Mouse (Mus musculus): ENCODE results near the gene Kif2a. TPM values are rescaled to one million over a fixed set of nuclear protein-coding genes. Genes with fewer than 3 reads are reported as not detected.
"Not testable (repeated sequence)": the region's sequence is repeated elsewhere in the genome, so short reads cannot be mapped to it uniquely, and the experiment has no call there.

Gene Kif2a
- polyA plus RNA-seq, 1 experiment from 2014 or later, result 30.0 TPM

DNA sequence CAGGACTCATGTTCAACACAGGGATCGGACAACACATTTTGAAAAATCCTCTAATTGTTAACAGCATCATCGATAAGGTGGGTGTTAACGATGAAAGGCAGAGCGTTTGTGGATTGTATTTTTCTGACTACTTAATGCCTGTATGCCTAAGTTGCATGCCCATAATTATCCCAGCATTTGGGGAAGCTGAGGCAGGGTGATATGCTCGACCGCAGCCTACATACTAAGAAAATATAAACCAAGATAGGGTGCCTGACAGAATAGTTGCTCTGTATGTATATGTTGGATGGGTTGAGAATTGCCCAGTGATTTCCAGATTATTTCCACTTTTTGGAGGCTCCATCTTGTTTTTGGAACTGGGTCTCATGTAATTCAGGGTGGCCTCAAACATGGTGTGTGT lies 74.3 kb downstream of the Kif2a start:
- Histone ChIP-seq H3K36me3 (peaks cover 38% of the 10 kb centered on the region), H3K4me1 (peaks cover 31% of the 10 kb centered on the region), H3K9ac (peak overlapping the region; percentile 92), H3K9me3 (replicated peaks) (no peaks in the 10 kb centered on the region), H3K27me3 (replicated peaks) (no peaks in the 10 kb centered on the region), H3K4me2 (peak overlapping the region; percentile 86), H3K4me3 (peak overlapping the region; percentile 96), H3K27ac (peak overlapping the region; percentile 72; the same call in 1 of the 2 replicates)
- no peak for ATAC-seq
- WGBS (ENCODE audit: insufficient replicate concordance), result under 1% methylated on average over 6 of the region's 6 CpGs

DNA sequence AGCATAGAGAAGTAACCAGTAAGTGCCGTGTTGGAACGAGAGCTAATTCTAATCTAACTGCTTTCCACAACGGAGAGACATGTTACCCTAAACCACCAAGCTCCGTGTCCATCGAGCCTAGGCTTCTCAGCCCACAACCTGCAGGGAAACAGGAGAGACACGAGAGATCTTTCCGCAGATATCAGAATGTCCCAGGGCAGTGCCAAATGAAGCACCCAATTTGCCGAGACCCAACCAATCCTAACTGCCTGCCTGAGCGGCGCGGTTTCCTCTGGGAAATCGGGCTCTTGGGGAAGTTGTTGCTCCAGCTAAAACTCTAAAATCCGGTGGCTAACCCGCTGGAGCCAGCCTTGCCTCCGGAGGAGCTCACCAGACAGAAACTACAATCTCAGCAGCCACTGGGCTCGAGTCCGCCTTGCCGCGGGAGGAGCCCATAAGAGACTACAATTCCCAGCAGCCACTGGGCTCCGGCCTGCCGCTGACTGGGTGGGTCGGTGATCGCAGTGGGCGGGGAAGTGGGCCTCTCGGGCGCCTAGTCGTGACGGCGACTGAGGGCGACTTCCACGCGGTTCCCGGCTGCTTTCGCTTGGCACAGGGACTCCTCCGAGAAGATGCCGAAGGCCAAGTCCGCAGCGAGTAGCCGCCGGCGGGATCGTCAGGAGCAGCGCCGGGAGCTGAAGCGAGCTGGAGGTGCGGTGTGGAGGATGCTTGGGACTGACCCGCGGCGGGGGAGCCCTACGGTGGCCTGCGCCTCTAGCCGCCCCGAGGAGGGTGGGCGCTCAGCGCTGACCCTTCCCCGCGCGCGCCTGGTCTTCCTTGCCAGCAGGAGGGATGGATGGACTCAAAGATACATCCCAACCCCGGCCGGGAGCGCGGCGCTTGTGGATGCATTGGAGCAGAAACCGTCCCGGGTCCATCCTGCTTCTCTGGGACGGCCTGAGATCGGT lies 75.1 kb downstream of the Kif2a start, which contains the start of gene Dimt1:
Gene Dimt1 (plus strand): TSS at position 534 of the 947 bp plus-strand sequence.
- under 1% methylated on average over 67 of the region's 68 CpGs for WGBS (ENCODE audit: insufficient replicate concordance)
- H3K4me3 ChIP-seq, result peak within 1 kb of the TSS; percentile 96
- peaks cover 31% of the 10 kb centered on the region for H3K36me3 ChIP-seq
- H3K9ac ChIP-seq, result peak within 1 kb of the TSS; percentile 92
- no peaks in the 10 kb centered on the region for H3K27me3 ChIP-seq (replicated peaks)
- H3K27ac ChIP-seq, result peak within 1 kb of the TSS; percentile 72
- H3K4me2 ChIP-seq, result peak within 1 kb of the TSS; percentile 86
- peak; percentile 99 for ATAC-seq
- peaks cover 31% of the 10 kb centered on the region for H3K4me1 ChIP-seq
- H3K9me3 ChIP-seq (replicated peaks), result no peaks in the 10 kb centered on the region

DNA sequence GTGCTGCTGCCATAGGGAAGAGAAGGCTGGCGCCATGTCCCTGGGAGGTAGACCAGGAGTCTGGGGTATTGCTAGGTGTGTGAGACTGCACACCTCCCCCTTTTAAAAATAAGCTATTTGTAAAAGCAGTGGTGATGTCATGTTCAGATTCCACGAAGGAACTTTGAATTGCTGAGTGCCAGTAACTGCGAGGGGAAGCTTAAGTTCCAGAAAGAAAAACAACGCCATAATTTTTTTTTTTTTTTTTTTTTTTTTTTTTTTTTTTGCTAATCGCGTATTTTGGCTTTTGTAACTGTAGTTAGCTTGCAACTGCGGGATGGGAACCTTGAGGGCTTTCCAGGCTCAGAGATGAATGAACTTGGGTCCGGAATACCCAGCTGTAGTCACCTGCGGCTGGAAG lies 76.4 kb downstream of the Kif2a start:
- Histone ChIP-seq H3K9ac (no peak overlapping the region), H3K27ac (no peak overlapping the region), H3K27me3 (replicated peaks) (no peaks in the 10 kb centered on the region), H3K4me1 (peaks cover 31% of the 10 kb centered on the region), H3K36me3 (peaks cover 17% of the 10 kb centered on the region), H3K9me3 (replicated peaks) (0 out of 2 replicates have a peak, but pooled peaks cover 4% of the 10 kb centered on the region), H3K4me2 (no peak overlapping the region), H3K4me3 (no peak overlapping the region)
- 71% methylated on average over 9 of the region's 9 CpGs for WGBS (ENCODE audit: insufficient replicate concordance)
- no peak for ATAC-seq

DNA sequence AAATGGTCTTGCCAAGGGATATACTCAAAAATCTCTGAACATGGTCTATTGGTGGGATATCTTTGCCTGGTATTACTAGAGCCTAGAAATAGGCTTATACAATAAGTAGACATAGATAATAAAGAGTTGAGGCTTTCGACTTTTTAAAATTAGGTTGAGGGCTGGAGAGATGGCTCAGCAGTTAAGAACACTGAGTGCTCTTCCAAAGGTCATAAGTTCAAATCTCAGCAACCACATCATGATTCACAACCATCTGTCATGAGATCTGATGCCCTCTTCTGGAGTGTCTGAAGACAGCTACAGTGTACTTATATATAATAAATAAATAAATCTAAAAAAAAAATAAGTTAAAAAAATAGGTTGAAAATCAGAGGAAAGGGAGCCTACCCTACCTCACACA lies 79.2 kb downstream of the Kif2a start:
- H3K27me3 ChIP-seq (replicated peaks), result no peaks in the 10 kb centered on the region
- no peak overlapping the region for H3K9ac ChIP-seq
- H3K4me1 ChIP-seq, result peaks cover 10% of the 10 kb centered on the region; the same call in 1 of the 2 replicates
- 0 out of 2 replicates have a peak, but pooled peaks cover 4% of the 10 kb centered on the region for H3K9me3 ChIP-seq (replicated peaks)
- 62% methylated on average over 1 of the region's 1 CpGs for WGBS (ENCODE audit: insufficient replicate concordance)
- H3K4me2 ChIP-seq, result no peak overlapping the region
- no peak overlapping the region for H3K4me3 ChIP-seq
- no peak overlapping the region for H3K27ac ChIP-seq
- no peak for ATAC-seq
- no peaks in the 10 kb centered on the region for H3K36me3 ChIP-seq

DNA sequence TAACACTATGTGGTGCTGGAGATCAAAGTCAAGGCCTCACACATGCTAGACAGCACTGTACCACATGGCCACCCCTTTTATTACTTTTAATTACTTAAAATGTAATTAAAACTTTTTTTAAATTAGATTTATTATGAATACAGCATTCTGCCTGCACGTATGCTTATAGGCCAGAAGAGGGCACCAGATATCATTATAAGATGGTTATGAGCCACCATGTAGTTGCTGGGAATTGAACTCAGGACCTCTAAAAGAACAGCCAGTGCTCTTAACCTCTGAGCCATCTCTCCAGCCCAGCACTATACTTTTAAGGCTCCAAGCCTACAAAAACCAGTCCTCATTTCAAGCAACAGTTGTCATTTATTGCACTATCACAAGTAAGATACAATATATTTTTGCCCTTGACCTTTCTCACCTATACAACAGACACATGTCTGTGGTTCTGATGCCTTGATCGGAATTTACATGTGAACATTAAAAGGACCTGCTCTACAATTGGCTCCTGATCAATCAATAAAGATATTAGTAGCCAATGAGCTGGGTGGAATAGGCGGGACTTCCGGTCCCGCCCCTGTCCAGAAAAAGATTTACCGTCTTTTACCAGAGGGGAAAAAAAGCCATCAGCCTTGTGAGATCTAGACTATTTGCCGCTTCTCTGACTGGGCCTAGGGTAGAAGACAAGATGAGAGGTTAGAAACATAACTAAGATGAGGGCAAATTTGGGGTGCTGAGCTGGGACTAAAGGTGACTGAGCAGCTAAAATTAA lies 80.5 kb downstream of the Kif2a start:
- H3K36me3 ChIP-seq, result no peaks in the 10 kb centered on the region
- peaks cover 10% of the 10 kb centered on the region for H3K4me1 ChIP-seq
- WGBS (ENCODE audit: insufficient replicate concordance), result 31% methylated on average over 7 of the region's 7 CpGs
- H3K9me3 ChIP-seq (replicated peaks), result 0 out of 2 replicates have a peak, but pooled peaks cover 4% of the 10 kb centered on the region
- H3K4me2 ChIP-seq, result no peak overlapping the region
- H3K27me3 ChIP-seq (replicated peaks), result no peaks in the 10 kb centered on the region
- H3K4me3 ChIP-seq, result no peak overlapping the region
- no peak overlapping the region for H3K27ac ChIP-seq
- no peak overlapping the region for H3K9ac ChIP-seq
- no peak for ATAC-seq

DNA sequence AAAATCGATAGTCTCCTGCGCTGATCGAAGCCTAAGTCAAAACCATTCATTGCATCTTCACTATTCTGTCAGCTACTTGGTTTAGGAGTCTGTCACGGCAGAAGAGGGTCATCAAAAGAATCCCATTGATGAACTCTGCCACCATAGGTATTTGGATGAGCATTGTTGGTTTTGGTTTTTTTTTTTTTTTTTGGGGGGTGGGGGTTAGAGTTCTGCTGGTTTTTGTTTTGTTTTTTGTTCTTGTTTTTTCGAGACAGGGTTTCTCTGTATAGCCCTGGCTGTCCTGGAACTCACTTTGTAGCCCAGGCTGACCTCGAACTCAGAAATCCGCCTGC lies 84.8 kb downstream of the Kif2a start:
- WGBS (ENCODE audit: insufficient replicate concordance), result 26% methylated on average over 7 of the region's 7 CpGs
- Histone ChIP-seq H3K36me3 (0 out of 2 replicates have a peak, but pooled peaks cover 2% of the 10 kb centered on the region), H3K4me3 (peak overlapping the region; percentile 100), H3K9me3 (replicated peaks) (0 out of 2 replicates have a peak, but pooled peaks cover 4% of the 10 kb centered on the region), H3K27ac (no peak overlapping the region; the same call in 1 of the 2 replicates), H3K4me1 (peaks cover 38% of the 10 kb centered on the region), H3K27me3 (replicated peaks) (no peaks in the 10 kb centered on the region), H3K9ac (peak overlapping the region; percentile 97), H3K4me2 (peak overlapping the region; percentile 84)
- no peak for ATAC-seq

DNA sequence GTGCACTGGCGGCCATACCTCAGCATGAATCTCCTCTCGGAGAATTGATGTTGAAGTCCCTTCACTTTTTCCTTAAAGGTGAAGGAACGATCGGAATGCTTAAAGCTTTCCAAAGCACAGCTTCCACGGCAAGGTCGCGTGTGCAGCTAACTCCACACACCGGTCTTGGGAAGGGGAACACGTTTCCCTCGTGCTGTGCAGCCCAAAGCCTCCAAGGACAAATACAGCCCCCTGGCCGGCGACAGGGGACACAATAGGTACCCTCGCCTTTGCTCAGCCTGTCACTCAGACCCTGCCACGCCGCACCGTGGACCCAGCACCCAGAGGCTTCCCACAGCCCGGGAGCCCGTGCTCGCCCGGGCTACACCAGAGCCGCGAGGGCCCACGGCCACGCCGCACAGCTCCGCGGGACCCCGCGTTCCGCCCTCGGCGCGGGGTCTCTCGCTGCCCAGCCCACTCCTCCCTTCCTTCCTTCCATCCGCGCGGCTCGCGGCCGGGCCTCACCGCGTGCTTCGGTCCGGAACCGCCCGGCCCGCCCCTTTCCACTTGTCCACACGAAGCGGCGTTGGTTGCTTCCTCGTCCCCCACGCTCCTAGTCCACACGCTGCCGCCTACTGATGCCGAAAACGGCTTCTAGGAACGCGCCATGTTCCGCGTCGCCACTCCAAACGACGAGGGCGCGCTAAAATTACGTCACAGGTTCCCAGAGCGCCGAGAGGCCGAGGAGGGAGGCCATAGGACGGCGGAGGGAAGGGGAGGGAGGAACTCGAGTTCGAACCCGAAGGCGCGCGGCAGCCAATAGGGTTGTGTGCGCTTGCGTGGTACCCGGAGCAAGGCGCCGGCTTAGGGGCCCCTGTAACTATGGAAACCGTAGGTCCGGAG lies 85.4 kb downstream of the Kif2a start, which contains the start of gene Ipo11:
Gene Ipo11 (minus strand): TSS at position 703 of the 882 bp plus-strand sequence.
- H3K36me3 ChIP-seq, result 0 out of 2 replicates have a peak, but pooled peaks cover 2% of the 10 kb centered on the region
- peak within 1 kb of the TSS; percentile 97 for H3K9ac ChIP-seq
- H3K27ac ChIP-seq, result peak within 1 kb of the TSS; percentile 87
- ATAC-seq, result peak; percentile 97
- H3K4me3 ChIP-seq, result peak within 1 kb of the TSS; percentile 100
- H3K9me3 ChIP-seq (replicated peaks), result 0 out of 2 replicates have a peak, but pooled peaks cover 3% of the 10 kb centered on the region
- peaks cover 41% of the 10 kb centered on the region for H3K4me1 ChIP-seq
- H3K4me2 ChIP-seq, result peak within 1 kb of the TSS; percentile 84
- under 1% methylated on average over 84 of the region's 84 CpGs for WGBS (ENCODE audit: insufficient replicate concordance)
- H3K27me3 ChIP-seq (replicated peaks), result no peaks in the 10 kb centered on the region

DNA sequence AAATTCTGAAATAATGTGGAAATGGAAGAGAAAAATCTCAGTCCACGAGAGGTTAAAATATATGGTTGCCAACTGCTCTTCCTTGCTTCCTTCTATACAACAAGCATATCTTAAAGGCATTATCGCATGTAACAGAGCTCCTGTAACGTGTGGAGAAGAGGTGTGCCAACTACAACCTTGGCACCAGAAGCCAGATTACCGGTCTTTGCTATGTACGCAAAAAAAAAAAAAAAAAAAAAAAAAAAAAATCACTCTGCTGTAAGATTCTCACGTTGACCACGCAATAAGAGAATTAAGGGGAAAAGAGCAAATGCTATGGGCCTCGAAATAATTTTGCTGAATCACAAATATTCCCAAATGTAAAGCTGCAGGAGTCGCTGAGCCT lies 86.1 kb downstream of the Kif2a start:
- peak overlapping the region; percentile 84 for H3K4me2 ChIP-seq
- H3K4me3 ChIP-seq, result peak overlapping the region; percentile 100
- H3K27ac ChIP-seq, result peak overlapping the region; percentile 87
- peak; percentile 41; the same call in 1 of the 2 replicates for ATAC-seq
- no peaks in the 10 kb centered on the region for H3K9me3 ChIP-seq (replicated peaks)
- no peaks in the 10 kb centered on the region for H3K27me3 ChIP-seq (replicated peaks)
- WGBS (ENCODE audit: insufficient replicate concordance), result 3% methylated on average over 9 of the region's 9 CpGs
- peak overlapping the region; percentile 97 for H3K9ac ChIP-seq
- H3K36me3 ChIP-seq, result 0 out of 2 replicates have a peak, but pooled peaks cover 2% of the 10 kb centered on the region
- H3K4me1 ChIP-seq, result peaks cover 47% of the 10 kb centered on the region

DNA sequence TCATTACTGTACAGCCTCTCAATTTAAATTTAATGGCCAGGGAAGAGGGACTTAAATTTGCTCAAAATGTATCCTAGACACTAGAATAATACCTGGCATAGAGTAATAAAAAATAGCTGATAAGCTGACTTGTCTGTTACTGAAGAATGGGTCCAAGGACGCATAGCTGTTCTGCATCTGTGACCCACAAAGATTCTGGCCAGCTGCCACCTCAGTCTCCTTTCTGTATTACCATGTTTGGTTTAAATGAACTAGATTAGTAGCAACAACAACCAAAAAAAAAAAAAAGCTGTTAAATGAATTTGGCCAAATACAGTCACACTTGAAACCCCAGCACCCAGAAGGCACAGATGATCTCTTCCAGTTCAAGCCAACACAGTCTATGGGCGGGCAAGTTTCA lies 92.7 kb downstream of the Kif2a start:
- Histone ChIP-seq H3K27me3 (replicated peaks) (no peaks in the 10 kb centered on the region), H3K4me2 (no peak overlapping the region), H3K9ac (no peak overlapping the region), H3K36me3 (peaks cover 34% of the 10 kb centered on the region), H3K4me3 (no peak overlapping the region), H3K9me3 (replicated peaks) (peaks cover 7% of the 10 kb centered on the region), H3K4me1 (peaks cover 31% of the 10 kb centered on the region), H3K27ac (no peak overlapping the region)
- no peak for ATAC-seq
- 87% methylated on average over 2 of the region's 2 CpGs for WGBS (ENCODE audit: insufficient replicate concordance)

DNA sequence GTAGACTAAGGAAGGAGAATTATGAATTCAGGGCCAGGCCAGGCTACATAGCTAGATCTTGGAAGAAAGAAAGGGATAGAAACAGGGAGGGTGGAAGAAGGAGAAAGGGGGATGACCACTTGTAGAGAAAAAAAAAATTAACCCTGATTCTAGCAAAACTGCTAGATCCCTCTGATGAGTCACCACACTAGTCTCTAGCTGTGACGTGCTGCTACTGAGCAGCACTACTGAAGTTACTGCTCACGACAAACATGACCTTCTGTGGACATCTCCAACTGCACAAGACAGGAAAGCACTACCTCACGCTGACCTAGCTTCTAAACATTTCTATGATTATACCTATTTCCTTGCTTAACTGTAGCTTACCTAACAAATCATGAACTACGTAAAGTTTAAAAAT lies 93.6 kb downstream of the Kif2a start:
- H3K27me3 ChIP-seq (replicated peaks), result no peaks in the 10 kb centered on the region
- 87% methylated on average over 4 of the region's 4 CpGs for WGBS (ENCODE audit: insufficient replicate concordance)
- peaks cover 43% of the 10 kb centered on the region for H3K36me3 ChIP-seq
- H3K4me1 ChIP-seq, result peaks cover 24% of the 10 kb centered on the region
- H3K4me3 ChIP-seq, result no peak overlapping the region
- no peak overlapping the region for H3K4me2 ChIP-seq
- no peak overlapping the region for H3K9ac ChIP-seq
- no peak overlapping the region for H3K27ac ChIP-seq
- peaks cover 7% of the 10 kb centered on the region for H3K9me3 ChIP-seq (replicated peaks)
- ATAC-seq, result no peak

DNA sequence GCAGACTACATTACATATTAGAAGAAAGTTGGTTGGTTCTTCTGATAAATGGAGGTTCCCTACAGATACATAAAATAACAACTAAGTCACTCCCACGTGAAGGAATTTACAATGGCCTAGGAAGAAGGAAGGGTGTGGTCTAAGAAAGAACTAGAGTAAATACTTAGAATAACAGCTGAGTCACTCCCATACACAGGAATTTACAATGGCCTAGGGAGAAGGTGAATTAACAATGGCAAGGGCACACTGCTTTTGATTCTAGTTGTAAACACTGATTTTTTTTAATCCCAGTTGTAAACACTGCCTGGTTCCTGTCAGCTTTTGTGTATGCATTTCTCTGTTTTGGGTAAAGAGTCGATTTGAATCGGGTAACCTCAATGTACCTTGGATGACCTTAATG lies 96.0 kb downstream of the Kif2a start:
- not testable (repeated sequence) for H3K9ac ChIP-seq; H3K9me3 ChIP-seq (replicated peaks); ATAC-seq; H3K27me3 ChIP-seq (replicated peaks); H3K4me1 ChIP-seq; H3K27ac ChIP-seq; H3K4me2 ChIP-seq; H3K4me3 ChIP-seq
- WGBS (ENCODE audit: insufficient replicate concordance), result 87% methylated on average over 3 of the region's 3 CpGs
- H3K36me3 ChIP-seq, result peaks cover 66% of the 10 kb centered on the region

All from liver, embryonic 12.5 days (tissue).